Mouse (Mus musculus) forebrain, embryonic 15.5 days (tissue): ENCODE measurements at regions not wholly inside any gene's neighbourhood (a gene's known extent, or its start where the extent isn't known, plus 50 kb on each side); places are given as distances from the start of the nearest gene placed in this dataset.
A peak's percentile ranks its signal among the peaks of the same experiment; 100 is the strongest.

Experiments used
- ATAC-seq: fragments of 200-750 bp; cut with Nextera tagmentation; replicated peaks from 2 replicates; pipeline ENCODE4 v1.8.0; 2017; ENCODE audit warnings: mild to moderate bottlenecking, moderate TSS enrichment, moderate library complexity
- H3K27ac ChIP-seq: fragments of 300-500 bp; sonication (generic); replicated peaks from 2 replicates; pipeline ENCODE4 v1.5.1; 2015; ENCODE audit warnings: mild to moderate bottlenecking, inconsistent platforms
- H3K27me3 ChIP-seq: fragments of 300-500 bp; sonication (generic); 2 replicates; pipeline ENCODE4 v1.6.1; 2015; ENCODE audit warnings: inconsistent platforms
- H3K36me3 ChIP-seq: fragments of 300-500 bp; sonication (generic); 2 replicates; pipeline ENCODE4 v1.6.1; 2015; ENCODE audit warnings: mild to moderate bottlenecking, inconsistent platforms
- H3K4me1 ChIP-seq: fragments of 300-500 bp; sonication (generic); 2 replicates; pipeline ENCODE4 v1.6.1; 2015; ENCODE audit warnings: inconsistent platforms
- H3K4me2 ChIP-seq: fragments of 300-500 bp; sonication (generic); replicated peaks from 2 replicates; pipeline ENCODE4 v1.6.1; 2015; ENCODE audit warnings: mild to moderate bottlenecking, inconsistent platforms
- H3K4me3 ChIP-seq: fragments of 300-500 bp; sonication (generic); 2 replicates; pipeline ENCODE4 v1.5.1; 2015; ENCODE audit warnings: mild to moderate bottlenecking, inconsistent platforms
- H3K9ac ChIP-seq: fragments of 300-500 bp; sonication (generic); replicated peaks from 2 replicates; pipeline ENCODE4 v1.6.1; 2015; ENCODE audit warnings: mild to moderate bottlenecking, inconsistent platforms
- H3K9me3 ChIP-seq: fragments of 300-500 bp; sonication (generic); 2 replicates; pipeline ENCODE4 v1.6.1; 2016; ENCODE audit warnings: inconsistent platforms
- WGBS: fragments of 180-500 bp; shearing (Covaris S2); methylation state at CpG from one replicate; pipeline ENCODE4 v1.1.7; 2015; ENCODE audit warnings: mixed read lengths; 5-methylcytosine and 5-hydroxymethylcytosine counted together

DNA sequence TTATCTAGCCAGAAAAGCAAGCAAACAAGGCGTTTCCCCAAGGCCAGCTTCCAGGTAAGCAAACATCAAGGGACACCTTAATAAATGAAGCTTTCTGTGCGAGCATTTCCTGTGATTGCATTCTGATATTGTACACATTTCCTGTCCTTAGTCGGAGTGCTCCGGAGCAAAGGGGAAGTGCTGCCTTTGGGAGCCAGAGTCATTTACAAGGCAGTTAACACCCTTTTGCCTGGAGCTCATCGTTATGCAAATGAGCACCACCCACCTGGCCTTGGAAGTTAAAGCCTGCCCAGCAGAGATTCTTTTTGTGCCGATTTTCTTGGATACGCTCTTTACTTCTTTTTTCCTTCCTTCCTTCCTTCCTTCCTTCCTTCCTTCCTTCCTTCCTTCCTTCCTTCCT lies 147.0 kb downstream of the Bcl2l11 start:
- Histone ChIP-seq H3K36me3 (no peaks in the 10 kb centered on the region), H3K4me1 (peaks cover 13% of the 10 kb centered on the region), H3K27me3 (no peaks in the 10 kb centered on the region), H3K9ac (no peak overlapping the region), H3K9me3 (no peaks in the 10 kb centered on the region), H3K27ac (no peak overlapping the region), H3K4me3 (no peak overlapping the region), H3K4me2 (no peak overlapping the region)
- no peak for ATAC-seq
- 30% methylated on average over 7 of the region's 7 CpGs for WGBS

DNA sequence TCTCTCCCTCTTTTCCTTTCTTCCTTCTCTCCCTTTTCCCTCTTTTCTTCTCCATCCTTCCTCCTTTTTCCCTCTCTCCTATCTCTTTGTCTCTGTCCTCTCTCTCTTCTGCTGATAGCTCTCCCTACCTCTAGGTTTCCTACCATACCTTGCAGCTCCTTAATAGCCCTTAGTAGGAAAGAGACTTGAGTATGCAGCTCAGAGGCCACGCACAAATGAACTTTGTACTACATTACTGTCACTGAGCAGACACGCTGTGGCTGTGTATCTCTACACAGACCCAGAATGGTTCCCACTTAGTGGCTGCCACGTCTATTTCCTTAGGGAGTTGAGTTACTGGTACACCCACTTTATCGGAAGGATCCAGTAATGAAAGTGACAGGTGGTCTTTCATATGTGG lies 147.5 kb downstream of the Bcl2l11 start:
- 60% methylated on average over 4 of the region's 4 CpGs for WGBS
- peaks cover 18% of the 10 kb centered on the region for H3K4me1 ChIP-seq
- no peak for ATAC-seq
- no peak overlapping the region for H3K9ac ChIP-seq
- H3K9me3 ChIP-seq = no peaks in the 10 kb centered on the region
- no peaks in the 10 kb centered on the region for H3K36me3 ChIP-seq
- no peak overlapping the region for H3K27ac ChIP-seq
- no peaks in the 10 kb centered on the region for H3K27me3 ChIP-seq
- no peak overlapping the region for H3K4me3 ChIP-seq
- no peak overlapping the region for H3K4me2 ChIP-seq

DNA sequence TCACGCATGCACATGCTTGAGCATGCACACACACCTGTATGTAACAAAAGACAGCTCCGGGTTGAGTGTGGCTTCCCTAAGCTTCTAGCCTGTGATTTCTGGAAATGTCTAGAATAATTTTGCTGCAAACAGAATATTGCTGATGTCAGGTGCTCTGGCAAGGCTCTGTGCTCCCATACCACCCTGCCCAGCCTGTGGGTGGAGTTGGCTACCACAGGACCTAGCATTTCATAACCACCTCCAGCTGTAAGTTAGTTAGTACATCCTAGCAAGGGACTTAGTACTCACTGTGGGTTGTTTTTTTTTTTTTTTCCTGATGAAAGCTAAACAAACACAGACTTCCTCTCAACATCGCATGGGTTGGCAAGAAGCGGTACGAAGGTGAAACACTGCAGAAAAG lies 150.5 kb downstream of the Bcl2l11 start:
- no peak overlapping the region for H3K27ac ChIP-seq
- H3K36me3 ChIP-seq = no peaks in the 10 kb centered on the region
- no peak overlapping the region for H3K9ac ChIP-seq
- no peak overlapping the region for H3K4me3 ChIP-seq
- 97% methylated on average over 5 of the region's 5 CpGs for WGBS
- H3K9me3 ChIP-seq = no peaks in the 10 kb centered on the region
- H3K4me1 ChIP-seq = peaks cover 31% of the 10 kb centered on the region
- H3K4me2 ChIP-seq = no peak overlapping the region
- H3K27me3 ChIP-seq = no peaks in the 10 kb centered on the region
- ATAC-seq = no peak

DNA sequence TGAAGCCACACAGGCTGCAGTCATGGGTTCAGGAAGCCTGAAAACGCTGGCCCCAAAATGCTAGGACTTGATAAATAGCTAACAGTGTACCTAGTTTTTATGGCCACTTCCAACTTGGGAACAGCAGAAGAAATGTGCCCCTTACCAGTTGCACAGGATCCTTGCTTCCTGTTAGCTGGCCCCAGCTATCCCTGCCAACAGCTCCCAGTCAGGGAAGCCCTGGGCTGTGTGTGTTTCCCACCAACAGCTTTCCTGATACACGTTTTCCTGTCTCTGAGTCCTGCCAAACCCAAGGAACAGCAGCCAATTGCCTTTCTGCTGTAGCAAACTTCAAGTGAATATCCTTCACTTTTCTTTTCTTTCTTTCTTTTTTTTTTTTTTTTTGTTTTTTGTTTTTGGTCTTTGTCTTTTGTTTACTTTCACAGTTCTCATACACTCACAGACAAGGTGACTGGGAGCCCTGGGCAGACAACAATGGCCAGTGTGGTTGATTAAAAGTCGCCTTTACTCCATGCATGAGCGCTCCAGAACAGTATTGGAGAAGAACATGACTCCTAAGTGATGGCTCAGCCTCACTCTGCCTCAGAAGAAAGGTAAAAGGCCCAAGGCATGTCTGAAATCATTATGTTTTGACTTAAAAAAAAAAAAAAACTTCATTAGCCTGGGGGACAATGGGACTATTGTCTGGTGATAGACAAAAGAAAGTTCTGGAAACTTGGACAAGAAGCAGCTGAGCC lies 151.7 kb downstream of the Bcl2l11 start:
- Histone ChIP-seq H3K27ac (peak overlapping the region; percentile 78), H3K27me3 (no peaks in the 10 kb centered on the region), H3K36me3 (no peaks in the 10 kb centered on the region), H3K9me3 (no peaks in the 10 kb centered on the region), H3K4me1 (peaks cover 31% of the 10 kb centered on the region), H3K4me3 (no peak overlapping the region), H3K9ac (no peak overlapping the region), H3K4me2 (peak overlapping the region; percentile 41; the same call in 1 of the 2 replicates)
- 21% methylated on average over 4 of the region's 4 CpGs for WGBS
- no peak for ATAC-seq

DNA sequence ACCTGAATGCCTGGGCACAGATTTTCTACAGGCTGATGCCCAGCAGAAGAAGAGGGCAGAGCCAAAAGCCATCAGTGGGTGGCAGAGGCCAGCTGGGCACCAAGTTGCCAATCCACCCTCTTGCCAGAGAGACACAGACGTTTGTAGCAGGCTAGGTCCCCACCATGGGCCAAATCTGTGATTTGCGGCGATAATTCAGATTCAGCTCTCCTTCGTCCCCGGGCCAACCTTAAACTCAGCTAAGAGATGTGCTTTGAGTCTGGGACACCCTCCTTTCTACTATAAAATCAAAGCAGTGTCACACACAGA lies 152.2 kb downstream of the Bcl2l11 start:
- no peak overlapping the region for H3K9ac ChIP-seq
- H3K4me2 ChIP-seq = peak overlapping the region; percentile 41
- peak overlapping the region; percentile 78 for H3K27ac ChIP-seq
- H3K36me3 ChIP-seq = no peaks in the 10 kb centered on the region
- peak; percentile 53 for ATAC-seq
- 23% methylated on average over 5 of the region's 5 CpGs for WGBS
- no peak overlapping the region for H3K4me3 ChIP-seq
- no peaks in the 10 kb centered on the region for H3K9me3 ChIP-seq
- H3K4me1 ChIP-seq = peaks cover 31% of the 10 kb centered on the region
- H3K27me3 ChIP-seq = no peaks in the 10 kb centered on the region

DNA sequence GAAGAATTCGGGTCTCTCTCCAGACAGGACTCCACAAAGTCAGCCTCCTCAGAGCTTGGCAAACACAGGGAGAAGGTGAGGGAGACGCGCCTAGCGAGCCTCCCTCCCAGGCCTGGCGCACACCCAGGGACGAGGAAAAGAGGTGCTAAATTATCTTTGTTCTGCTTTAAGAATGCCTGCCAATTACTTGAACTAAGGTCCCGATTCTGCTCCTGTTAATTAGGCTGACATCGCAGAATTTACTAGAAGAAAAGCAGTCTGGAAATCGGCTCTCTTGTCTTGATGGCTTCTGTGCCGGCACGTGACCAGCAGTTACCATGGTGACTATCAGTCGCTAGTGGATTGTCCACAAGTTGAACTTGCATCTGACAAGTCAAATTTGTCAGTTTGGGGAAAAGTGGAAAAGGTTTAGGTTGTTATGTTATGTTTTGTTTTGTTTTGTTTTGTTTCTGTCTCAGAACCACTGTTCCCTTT lies 152.8 kb downstream of the Bcl2l11 start:
- H3K9me3 ChIP-seq = no peaks in the 10 kb centered on the region
- no peak overlapping the region for H3K9ac ChIP-seq
- WGBS = 8% methylated on average over 12 of the region's 12 CpGs
- peak overlapping the region; percentile 19; the same call in 1 of the 2 replicates for H3K4me3 ChIP-seq
- no peaks in the 10 kb centered on the region for H3K36me3 ChIP-seq
- H3K4me2 ChIP-seq = peak overlapping the region; percentile 41
- H3K27ac ChIP-seq = peak overlapping the region; percentile 78
- ATAC-seq = peak; percentile 83
- no peaks in the 10 kb centered on the region for H3K27me3 ChIP-seq
- H3K4me1 ChIP-seq = peaks cover 31% of the 10 kb centered on the region

DNA sequence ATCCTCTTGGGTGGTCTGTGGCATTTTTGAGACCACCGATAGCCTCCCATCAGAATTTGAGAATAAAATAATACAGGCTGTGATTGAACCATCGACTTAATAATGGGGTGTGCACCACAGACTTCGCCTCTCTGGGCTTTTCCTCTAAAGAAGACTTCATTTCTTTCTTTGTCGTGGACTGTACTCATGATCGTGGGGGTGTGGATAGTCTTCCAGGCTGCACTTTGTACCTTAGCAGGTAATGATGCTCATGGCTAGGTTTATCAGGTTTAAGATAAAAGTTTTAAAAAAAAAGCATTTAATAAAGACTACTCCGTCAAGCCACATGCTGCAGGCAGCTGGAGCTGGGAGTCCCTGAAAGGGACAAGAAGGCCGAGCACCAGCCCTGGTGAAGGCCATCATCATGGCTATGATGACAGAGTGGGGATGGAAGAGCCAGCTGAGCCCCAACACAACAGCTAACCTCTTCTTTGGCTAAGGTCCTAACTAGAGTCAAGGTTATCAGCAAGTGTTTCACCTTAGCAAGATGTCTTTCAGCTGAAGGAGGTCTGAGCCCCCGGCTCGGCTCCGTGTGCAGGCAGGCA lies 153.4 kb downstream of the Bcl2l11 start:
- no peak; the same call in 1 of the 2 replicates for ATAC-seq
- Histone ChIP-seq H3K4me3 (no peak overlapping the region), H3K27ac (peak overlapping the region; percentile 78; the same call in 1 of the 2 replicates), H3K4me2 (no peak overlapping the region), H3K27me3 (no peaks in the 10 kb centered on the region), H3K4me1 (peaks cover 31% of the 10 kb centered on the region), H3K9ac (no peak overlapping the region), H3K36me3 (no peaks in the 10 kb centered on the region), H3K9me3 (no peaks in the 10 kb centered on the region)
- 62% methylated on average over 10 of the region's 10 CpGs for WGBS

DNA sequence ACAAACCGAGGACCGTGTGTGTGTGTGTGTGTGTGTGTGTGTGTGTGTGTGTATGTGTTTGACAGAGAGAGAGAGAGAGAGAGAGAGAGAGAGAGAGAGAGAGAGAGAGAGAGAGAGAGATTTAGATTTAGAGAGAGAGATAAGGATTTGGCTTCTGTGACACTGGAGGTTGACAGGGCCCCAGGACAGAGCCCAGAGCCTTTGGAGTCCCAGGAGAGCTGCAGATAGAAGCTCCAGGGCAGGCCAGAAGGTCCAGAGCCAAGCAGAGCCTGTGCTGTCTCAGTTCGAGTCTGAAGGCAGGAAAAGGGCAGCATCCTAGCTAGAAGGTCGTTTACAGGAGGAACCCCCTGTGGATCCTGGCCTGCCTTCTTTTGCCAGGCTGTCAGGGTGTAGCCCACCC lies 156.8 kb downstream of the Bcl2l11 start:
- WGBS = 31% methylated on average over 4 of the region's 4 CpGs
- Histone ChIP-seq H3K27me3 (no peaks in the 10 kb centered on the region), H3K4me3 (no peak overlapping the region), H3K9me3 (no peaks in the 10 kb centered on the region), H3K4me1 (peaks cover 44% of the 10 kb centered on the region), H3K9ac (no peak overlapping the region), H3K27ac (no peak overlapping the region), H3K4me2 (no peak overlapping the region), H3K36me3 (no peaks in the 10 kb centered on the region)
- no peak for ATAC-seq

DNA sequence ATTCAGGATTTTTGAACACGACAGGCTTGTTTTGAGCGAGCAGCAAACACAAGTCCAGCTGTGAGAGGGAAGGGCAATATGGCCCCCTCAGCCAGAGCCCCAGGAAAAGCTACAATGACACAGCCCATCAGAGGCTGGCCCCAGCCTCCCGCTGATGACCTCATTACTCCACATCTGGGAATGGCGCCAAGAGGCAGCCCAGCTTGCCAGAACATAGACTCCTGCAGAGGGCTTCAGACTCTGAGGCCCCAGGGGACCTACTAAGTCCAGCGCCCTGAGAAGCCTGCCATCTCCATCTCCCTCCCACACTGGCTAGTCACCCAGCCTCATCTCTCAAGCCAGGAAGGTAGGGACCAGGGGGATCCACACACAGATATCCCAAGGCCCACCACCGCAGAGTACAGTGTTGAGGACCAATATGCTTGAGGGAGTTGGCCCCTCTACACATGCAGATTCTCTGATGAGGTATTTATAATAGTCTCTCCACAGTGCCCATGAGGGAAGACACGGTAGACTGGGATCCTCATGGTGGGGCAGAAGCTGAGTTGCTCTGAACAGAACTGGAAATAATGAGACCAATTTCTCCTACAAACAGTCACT lies 159.1 kb downstream of the Bcl2l11 start:
- Histone ChIP-seq H3K9ac (no peak overlapping the region), H3K4me1 (peaks cover 35% of the 10 kb centered on the region), H3K27me3 (no peaks in the 10 kb centered on the region), H3K4me3 (no peak overlapping the region), H3K36me3 (no peaks in the 10 kb centered on the region), H3K27ac (peak overlapping the region; percentile 46; the same call in 1 of the 2 replicates), H3K4me2 (no peak overlapping the region), H3K9me3 (no peaks in the 10 kb centered on the region)
- 45% methylated on average over 7 of the region's 7 CpGs for WGBS
- peak; percentile 59 for ATAC-seq

DNA sequence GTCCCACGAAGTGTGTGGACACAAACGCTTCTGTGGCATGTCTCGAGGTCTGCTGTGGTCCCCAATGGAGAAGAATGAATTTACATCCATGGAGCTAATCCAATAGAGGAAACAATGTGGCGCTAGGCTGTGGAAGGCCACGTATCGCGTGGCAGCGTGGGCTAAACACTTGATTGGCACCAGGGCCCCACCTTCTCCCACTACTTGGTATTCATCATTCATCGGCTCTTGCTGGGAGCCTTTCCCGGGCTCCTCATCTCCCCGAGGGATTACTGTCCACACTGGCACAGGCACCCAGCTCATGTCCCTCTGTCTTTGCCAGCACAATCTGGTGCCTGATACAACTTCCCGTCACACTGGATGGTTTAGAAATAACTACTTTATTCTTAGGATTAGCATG lies 159.6 kb downstream of the Bcl2l11 start:
- no peak overlapping the region for H3K4me2 ChIP-seq
- H3K9me3 ChIP-seq = no peaks in the 10 kb centered on the region
- no peaks in the 10 kb centered on the region for H3K36me3 ChIP-seq
- peaks cover 35% of the 10 kb centered on the region for H3K4me1 ChIP-seq
- peak overlapping the region; percentile 46; the same call in 1 of the 2 replicates for H3K27ac ChIP-seq
- peak; percentile 26; the same call in 1 of the 2 replicates for ATAC-seq
- WGBS = 48% methylated on average over 12 of the region's 12 CpGs
- H3K9ac ChIP-seq = no peak overlapping the region
- no peak overlapping the region for H3K4me3 ChIP-seq
- H3K27me3 ChIP-seq = no peaks in the 10 kb centered on the region

DNA sequence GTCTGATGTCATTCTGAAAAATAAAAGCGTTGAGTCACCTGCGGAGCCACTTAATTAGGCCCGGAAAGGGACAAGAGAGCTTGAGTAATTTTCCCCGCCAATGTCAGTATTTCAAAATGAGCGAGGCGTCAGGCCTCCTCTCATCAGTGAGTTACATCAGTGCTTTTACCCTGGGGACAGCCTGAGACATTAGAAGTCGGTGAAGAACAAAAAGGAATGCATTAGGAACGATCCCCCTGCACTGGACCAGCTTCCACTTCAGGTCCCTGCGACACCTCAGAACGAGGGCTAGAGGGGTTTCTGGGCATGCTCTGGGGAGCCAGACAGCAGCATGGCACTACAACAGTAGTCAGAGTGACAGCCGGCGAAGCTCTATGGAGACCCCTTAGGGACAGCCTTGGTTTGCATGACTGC lies 162.3 kb downstream of the Bcl2l11 start:
- H3K27ac ChIP-seq = peak overlapping the region; percentile 64
- peaks cover 4% of the 10 kb centered on the region; the same call in 1 of the 2 replicates for H3K9me3 ChIP-seq
- H3K4me1 ChIP-seq = peaks cover 35% of the 10 kb centered on the region
- H3K36me3 ChIP-seq = no peaks in the 10 kb centered on the region
- WGBS = 3% methylated on average over 12 of the region's 12 CpGs
- peak; percentile 78 for ATAC-seq
- H3K4me2 ChIP-seq = no peak overlapping the region
- H3K4me3 ChIP-seq = no peak overlapping the region
- H3K27me3 ChIP-seq = no peaks in the 10 kb centered on the region
- H3K9ac ChIP-seq = no peak overlapping the region

DNA sequence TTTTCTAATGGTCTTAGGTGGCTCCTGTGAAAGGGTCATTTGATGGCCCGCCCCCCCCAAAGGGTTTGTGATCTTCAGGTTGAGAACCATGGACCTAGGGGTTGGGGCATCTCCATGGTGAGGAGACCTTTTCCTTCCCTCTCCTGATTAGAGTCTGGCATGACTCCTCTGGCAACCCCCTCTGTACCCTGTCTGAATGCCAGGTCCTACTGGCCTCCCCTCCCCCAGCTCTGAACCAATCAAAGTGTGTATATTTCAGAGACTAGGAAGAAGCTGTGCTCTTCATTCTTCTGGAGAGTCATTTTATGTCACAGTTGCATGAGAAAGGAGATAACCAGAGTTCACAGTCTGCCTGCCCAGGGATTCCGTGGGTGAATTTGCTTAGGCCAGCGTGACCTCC lies 164.8 kb downstream of the Bcl2l11 start:
- H3K9ac ChIP-seq = no peak overlapping the region
- no peaks in the 10 kb centered on the region for H3K27me3 ChIP-seq
- H3K27ac ChIP-seq = no peak overlapping the region
- no peaks in the 10 kb centered on the region for H3K36me3 ChIP-seq
- H3K4me3 ChIP-seq = no peak overlapping the region
- peaks cover 22% of the 10 kb centered on the region for H3K4me1 ChIP-seq
- WGBS = 96% methylated on average over 3 of the region's 3 CpGs
- no peak for ATAC-seq
- peaks cover 4% of the 10 kb centered on the region; the same call in 1 of the 2 replicates for H3K9me3 ChIP-seq
- no peak overlapping the region for H3K4me2 ChIP-seq
